Mouse (Mus musculus): ENCODE measurements around the gene Setd4.

GRCm38 (mm10) chr16:93544931-93545330, 58.9 kb downstream of the Setd4 start:
- no peak for TF ChIP-seq EP300 (IDR thresholded peaks at IDR 0.05; ENCODE audit: low read depth)
- TF ChIP-seq CTCF (IDR thresholded peaks at IDR 0.05; ENCODE audit: low read depth): no peak

Measured in liver, embryonic 14.5 days (tissue).